Mouse (Mus musculus): Measurements from ENCODE around the gene 2310022B05Rik. TPM values are rescaled to one million over a fixed set of nuclear protein-coding genes. Genes with fewer than 3 reads are reported as not detected.

The 2310022B05Rik gene
- total and polyA plus RNA-seq, 2 experiments, result 3.0 to 12.0 TPM

- Histone ChIP-seq H3K27me3 (ENCODE audit: control insufficient read depth, insufficient read depth, low read length) (no peaks in the 10 kb centered on the region), H3K4me1 (ENCODE audit: control insufficient read depth, insufficient read depth, low read length) (no peaks in the 10 kb centered on the region), H3K9ac (ENCODE audit: low read depth, low read length) (no peak overlapping the region), H3K79me2 (ENCODE audit: control insufficient read depth, insufficient read depth, low read length) (no peaks in the 10 kb centered on the region), H3K36me3 (ENCODE audit: control insufficient read depth, insufficient read depth, low read length) (no peaks in the 10 kb centered on the region), H3K4me3 (ENCODE audit: insufficient read depth, low read depth, low read length) (no peak overlapping the region), H3K27ac (replicated peaks; ENCODE audit: insufficient read depth, low read depth, low read length) (no peak overlapping the region)
- DNase-seq (ENCODE audit: extremely low read depth, low read depth, low spot score), result peak; percentile 31
- TF ChIP-seq POLR2A (IDR thresholded peaks at IDR 0.05; ENCODE audit: extremely low read depth, insufficient read depth, low read length) (no peak), CTCF (IDR thresholded peaks at IDR 0.05; ENCODE audit: low read depth, low read length) (peak; percentile 82)
- WGBS, result 16% methylated on average over 17 of the region's 17 CpGs
These were observed 45.8 kb downstream of the 2310022B05Rik start for GRCm38 (mm10) chr8:124617266-124617869.

- DNase-seq (ENCODE audit: extremely low read depth, low read depth, low spot score), result no peak
- H3K36me3 ChIP-seq (ENCODE audit: control insufficient read depth, insufficient read depth, low read length), result no peaks in the 10 kb centered on the region
- H3K4me3 ChIP-seq (ENCODE audit: insufficient read depth, low read depth, low read length), result no peak overlapping the region
- H3K4me1 ChIP-seq (ENCODE audit: control insufficient read depth, insufficient read depth, low read length), result no peaks in the 10 kb centered on the region
- no peak for TF ChIP-seq CTCF (IDR thresholded peaks at IDR 0.05; ENCODE audit: low read depth, low read length)
- no peaks in the 10 kb centered on the region for H3K79me2 ChIP-seq (ENCODE audit: control insufficient read depth, insufficient read depth, low read length)
- H3K27me3 ChIP-seq (ENCODE audit: control insufficient read depth, insufficient read depth, low read length), result no peaks in the 10 kb centered on the region
- WGBS, result 74% methylated on average over 5 of the region's 6 CpGs
- no peak overlapping the region for H3K9ac ChIP-seq (ENCODE audit: low read depth, low read length)
- no peak overlapping the region for H3K27ac ChIP-seq (replicated peaks; ENCODE audit: insufficient read depth, low read depth, low read length)
These were observed 48.8 kb downstream of the 2310022B05Rik start for GRCm38 (mm10) chr8:124614325-124614724.

GRCm38 (mm10) chr8:124608972-124609353 lies 54.2 kb downstream of the 2310022B05Rik start:
- 72% methylated on average over 9 of the region's 9 CpGs for WGBS
- Histone ChIP-seq H3K27ac (replicated peaks; ENCODE audit: insufficient read depth, low read depth, low read length) (no peak overlapping the region), H3K9ac (ENCODE audit: low read depth, low read length) (no peak overlapping the region), H3K27me3 (ENCODE audit: control insufficient read depth, insufficient read depth, low read length) (no peaks in the 10 kb centered on the region), H3K4me1 (ENCODE audit: control insufficient read depth, insufficient read depth, low read length) (no peaks in the 10 kb centered on the region), H3K4me3 (ENCODE audit: insufficient read depth, low read depth, low read length) (no peak overlapping the region), H3K79me2 (ENCODE audit: control insufficient read depth, insufficient read depth, low read length) (no peaks in the 10 kb centered on the region), H3K36me3 (ENCODE audit: control insufficient read depth, insufficient read depth, low read length) (no peaks in the 10 kb centered on the region)
- DNase-seq (ENCODE audit: extremely low read depth, low read depth, low spot score), result no peak
- TF ChIP-seq CTCF (IDR thresholded peaks at IDR 0.05; ENCODE audit: low read depth, low read length), result no peak
- TF ChIP-seq POLR2A (IDR thresholded peaks at IDR 0.05; ENCODE audit: extremely low read depth, insufficient read depth, low read length), result no peak

GRCm38 (mm10) chr8:124608239-124608971 lies 54.8 kb downstream of the 2310022B05Rik start:
- TF ChIP-seq CTCF (IDR thresholded peaks at IDR 0.05; ENCODE audit: low read depth, low read length) (peak; percentile 82), POLR2A (IDR thresholded peaks at IDR 0.05; ENCODE audit: extremely low read depth, insufficient read depth, low read length) (no peak)
- Histone ChIP-seq H3K79me2 (ENCODE audit: control insufficient read depth, insufficient read depth, low read length) (no peaks in the 10 kb centered on the region), H3K9ac (ENCODE audit: low read depth, low read length) (no peak overlapping the region), H3K27me3 (ENCODE audit: control insufficient read depth, insufficient read depth, low read length) (no peaks in the 10 kb centered on the region), H3K27ac (replicated peaks; ENCODE audit: insufficient read depth, low read depth, low read length) (no peak overlapping the region), H3K36me3 (ENCODE audit: control insufficient read depth, insufficient read depth, low read length) (no peaks in the 10 kb centered on the region), H3K4me3 (ENCODE audit: insufficient read depth, low read depth, low read length) (no peak overlapping the region), H3K4me1 (ENCODE audit: control insufficient read depth, insufficient read depth, low read length) (no peaks in the 10 kb centered on the region)
- no peak for DNase-seq (ENCODE audit: extremely low read depth, low read depth, low spot score)
- WGBS, result 72% methylated on average over 13 of the region's 13 CpGs

- no peak overlapping the region for H3K27ac ChIP-seq (replicated peaks; ENCODE audit: insufficient read depth, low read depth, low read length)
- H3K9ac ChIP-seq (ENCODE audit: low read depth, low read length), result no peak overlapping the region
- H3K27me3 ChIP-seq (ENCODE audit: control insufficient read depth, insufficient read depth, low read length), result no peaks in the 10 kb centered on the region
- peak; percentile 22 for DNase-seq (ENCODE audit: extremely low read depth, low read depth, low spot score)
- no peak overlapping the region for H3K4me3 ChIP-seq (ENCODE audit: insufficient read depth, low read depth, low read length)
- H3K4me1 ChIP-seq (ENCODE audit: control insufficient read depth, insufficient read depth, low read length), result no peaks in the 10 kb centered on the region
- no peaks in the 10 kb centered on the region for H3K36me3 ChIP-seq (ENCODE audit: control insufficient read depth, insufficient read depth, low read length)
- no peaks in the 10 kb centered on the region for H3K79me2 ChIP-seq (ENCODE audit: control insufficient read depth, insufficient read depth, low read length)
- WGBS, result 52% methylated on average over 5 of the region's 5 CpGs
- TF ChIP-seq POLR2A (IDR thresholded peaks at IDR 0.05; ENCODE audit: extremely low read depth, insufficient read depth, low read length) (no peak), CTCF (IDR thresholded peaks at IDR 0.05; ENCODE audit: low read depth, low read length) (peak; percentile 83)
These were observed 59.1 kb downstream of the 2310022B05Rik start for GRCm38 (mm10) chr8:124604066-124604465.

- Histone ChIP-seq H3K27ac (replicated peaks; ENCODE audit: insufficient read depth, low read depth, low read length) (peak overlapping the region; percentile 73), H3K79me2 (ENCODE audit: control insufficient read depth, insufficient read depth, low read length) (no peaks in the 10 kb centered on the region), H3K4me3 (ENCODE audit: insufficient read depth, low read depth, low read length) (no peak overlapping the region), H3K4me1 (ENCODE audit: control insufficient read depth, insufficient read depth, low read length) (peaks cover 18% of the 10 kb centered on the region), H3K36me3 (ENCODE audit: control insufficient read depth, insufficient read depth, low read length) (no peaks in the 10 kb centered on the region), H3K27me3 (ENCODE audit: control insufficient read depth, insufficient read depth, low read length) (no peaks in the 10 kb centered on the region), H3K9ac (ENCODE audit: low read depth, low read length) (no peak overlapping the region)
- 12% methylated on average over 4 of the region's 4 CpGs for WGBS
- TF ChIP-seq CTCF (IDR thresholded peaks at IDR 0.05; ENCODE audit: low read depth, low read length), result peak; percentile 15; the same call in 1 of the 2 replicates
- no peak for TF ChIP-seq POLR2A (IDR thresholded peaks at IDR 0.05; ENCODE audit: extremely low read depth, insufficient read depth, low read length)
- peak; percentile 93 for DNase-seq (ENCODE audit: extremely low read depth, low read depth, low spot score)
These were observed 73.8 kb downstream of the 2310022B05Rik start for GRCm38 (mm10) chr8:124589393-124589792.

Measured in liver, adult 2 months (tissue).